Mouse (Mus musculus) G1E (cell line): Measurements from ENCODE around the gene Apobec3.

Experiments
- CTCF ChIP-seq: IDR thresholded peaks from 2 replicates; pipeline ENCODE4 v1.5.1; 2012; ENCODE audit warnings: low read depth, low read length, inconsistent platforms, mixed read lengths
- GATA1 ChIP-seq: IDR thresholded peaks from 2 replicates; pipeline ENCODE4 v1.6.1; 2012; ENCODE audit warnings: borderline replicate concordance, low read length, inconsistent platforms, mixed read lengths
- POLR2AphosphoS5 ChIP-seq: IDR thresholded peaks from 2 replicates; pipeline ENCODE4 v1.6.1; 2012; ENCODE audit warnings: low read depth, low read length, inconsistent platforms; ENCODE audit not compliant: insufficient replicate concordance

GRCm38 (mm10) chr15:79950250-79951025 is 59.0 kb downstream of the Apobec3 start:
- TF ChIP-seq CTCF (no peak), POLR2AphosphoS5 (no peak), GATA1 (no peak)
